ENCODE assay signal across 30 mouse cellular contexts in genomic region chr9:121647026-121647425, GRCm38 (mm10). TPM values are rescaled to one million over a fixed set of nuclear protein-coding genes. Genes with fewer than 3 reads are reported as not detected.
A peak's percentile ranks its signal among the peaks of the same experiment; 100 is the strongest.
DNase-seq lines count a peak whose midpoint lies in the region.
"Had no signal": no experiment of that assay in that cellular context is flagged by ENCODE, and none has a peak within 500 bp of the region (broad histone marks: within the 10 kb centered on the region; RNA-seq: fewer than 3 reads in every experiment).

No protein-coding gene starts in this region.

- intact Hi-C loops in left cerebral cortex, postnatal 4 days (cut with DNase I) = no loop called here

- peak; percentile 35 for DNase-seq in lung, postnatal 25 days (ENCODE audit: low spot score)
- no peak for DNase-seq in lung, postnatal 14 days
- DNase-seq in thymus, postnatal 14 days = peak; percentile 31
- no peak for DNase-seq in thymus, postnatal 10 days (ENCODE audit: low spot score in 2 of 2)
- peak; percentile 59 for DNase-seq in CD4-positive helper T cell, adult 2 months (ENCODE audit: low read depth, low spot score)
- peak; percentile 83 for DNase-seq in gonadal fat pad, adult 2 months (ENCODE audit: low read depth)
- no peak for DNase-seq in adrenal gland, adult 8-10 months
- DNase-seq in left cerebral cortex, postnatal 4 days = no peak
- DNase-seq: adrenal gland, postnatal 10 days; cerebellum, adult 11 months; cerebellum, adult 9-10 months; cerebellum, postnatal 36 days; gastrocnemius, postnatal 14 days; heart, adult 18-20 months; heart, postnatal 4 days; kidney, adult 9 months; kidney, postnatal 10 days; layer of hippocampus, postnatal 36 days; lung, embryonic 14.5 days; midbrain, embryonic 14.5 days; thymus, adult 18-20 months had no signal

RNA-seq across cellular contexts. Expression of gene Vipr1, which starts 4.5 kb away (rescaled TPM):
- polyA plus RNA-seq in gonadal fat pad, adult 2 months (2012; rRNA removed) = 7.5 and 11.2 TPM in 2 replicates
- total RNA-seq in adrenal gland, adult 8-10 months (2022) = 1 to 10 TPM in 2 of 4 experiments, under 1 TPM in 2; 0.58 to 2.2 (median 1.2) TPM
- 1 to 10 TPM; 3.1 to 5.5 TPM for total RNA-seq in left cerebral cortex, postnatal 4 days (2021)
- total RNA-seq: megakaryocyte-erythroid progenitor cell, adult 5-6 weeks had no signal

RNA-seq across cellular contexts. Expression of gene Lyzl4, which starts 5.1 kb away (rescaled TPM):
- 1.1 and 2.3 TPM in 2 replicates for polyA plus RNA-seq in gonadal fat pad, adult 2 months (2012; rRNA removed)
- total RNA-seq in adrenal gland, adult 8-10 months (2022) = under 1 TPM in 1 of 4 experiments, not detected in 3; 0.75 TPM
- under 1 TPM; 0.42 to 0.98 TPM for total RNA-seq in left cerebral cortex, postnatal 4 days (2021)
- total RNA-seq: CH12.LX; heart, adult 18-20 months; megakaryocyte-erythroid progenitor cell, adult 5-6 weeks had no signal
- polyA plus RNA-seq: embryonic facial prominence, embryonic 11.5 days; heart, embryonic 11.5 days; heart, postnatal 0 days; hindbrain, embryonic 13.5 days; limb, embryonic 10.5 days; liver, embryonic 15.5 days; lung, embryonic 14.5 days; midbrain, embryonic 14.5 days; neural tube, embryonic 13.5 days had no signal

RNA-seq across cellular contexts. Expression of gene Sec22c, which starts 58.3 kb away (rescaled TPM):
- polyA plus RNA-seq in gonadal fat pad, adult 2 months (2012; rRNA removed) = 11.2 and 12.1 TPM in 2 replicates
- total RNA-seq in adrenal gland, adult 8-10 months (2022) = 1 to 10 TPM; 6.4 to 8.3 (median 7.2) TPM
- 10 to 100 TPM; 38.7 to 40.7 TPM for total RNA-seq in left cerebral cortex, postnatal 4 days (2021)

Comparison
In these comparisons a context has a peak if more than half of its experiments do, and no peak if none do; other contexts are left out.
1. DNase-seq: peak in lung, postnatal 25 days (single experiment), thymus, postnatal 14 days (single experiment), CD4-positive helper T cell, adult 2 months (single experiment) and gonadal fat pad, adult 2 months (single experiment); none in lung, postnatal 14 days (single experiment), thymus, postnatal 10 days (0 of 2), adrenal gland, adult 8-10 months (single experiment) and left cerebral cortex, postnatal 4 days (single experiment).
2. RNA of gene Sec22c, which starts 58.3 kb away (total RNA-seq): 38.7 to 40.7 TPM in left cerebral cortex, postnatal 4 days; 6.4 to 8.3 TPM in adrenal gland, adult 8-10 months; every median in the first group is over 4 times any median in the second.